Mouse (Mus musculus): Measurements from ENCODE around the gene Tsc22d3. TPM values are rescaled to one million over a fixed set of nuclear protein-coding genes. Genes with fewer than 3 reads are reported as not detected.

The Tsc22d3 gene
- 100 to 1,000 TPM; 149 to 172 TPM for total RNA-seq (2021)

- peak; percentile 56 to 65 for DNase-seq
- intact Hi-C loops (cut with DNase I) = loop anchor here (1.0 to 5.0 kb wide), 3 partner anchors 108 to 122 kb away; no protein-coding TSS in a partner anchor
Observed at GRCm38 (mm10) chrX:140600410-140601109, at the start of gene Tsc22d3. Gene Tsc22d3 (minus strand): TSS chrX:140600659.

GRCm38 (mm10) chrX:140639592-140639991 is 39.1 kb upstream of the Tsc22d3 start:
- no peak for DNase-seq
- intact Hi-C loops (cut with DNase I) = no loop called here

- intact Hi-C loops (cut with DNase I) = no loop called here
- no peak for DNase-seq
Observed at GRCm38 (mm10) chrX:140638028-140638427, 37.6 kb upstream of the Tsc22d3 start.

GRCm38 (mm10) chrX:140624875-140625594 is 24.6 kb upstream of the Tsc22d3 start:
- intact Hi-C loops (cut with DNase I) = no loop called here
- no peak for DNase-seq

- intact Hi-C loops (cut with DNase I) = no loop called here
- no peak for DNase-seq
Observed at GRCm38 (mm10) chrX:140609938-140610337, 9.5 kb upstream of the Tsc22d3 start.

- intact Hi-C loops (cut with DNase I) = loop anchor here (5.0 kb wide), 1 partner anchor 120 kb away; no protein-coding TSS in a partner anchor
- DNase-seq = no peak
Observed at GRCm38 (mm10) chrX:140601884-140602283, 1.4 kb upstream of the Tsc22d3 start.

GRCm38 (mm10) chrX:140601311-140601710 is 852 bp upstream of the Tsc22d3 start:
- intact Hi-C loops (cut with DNase I) = loop anchor here (5.0 kb wide), 1 partner anchor 121 kb away; no protein-coding TSS in a partner anchor
- no peak for DNase-seq

GRCm38 (mm10) chrX:140599561-140600409 is 674 bp downstream of the Tsc22d3 start:
- intact Hi-C loops (cut with DNase I) = loop anchor here (1.0 to 5.0 kb wide), 4 partner anchors 57 to 123 kb away; no protein-coding TSS in a partner anchor
- DNase-seq = peak in 1 of 2 experiments; percentile 19

- intact Hi-C loops (cut with DNase I) = loop anchor here (2.0 kb wide), 1 partner anchor 56 kb away; no protein-coding TSS in a partner anchor
- DNase-seq = peak; percentile 66 to 75
Observed at GRCm38 (mm10) chrX:140598850-140599560, 1.5 kb downstream of the Tsc22d3 start.

- intact Hi-C loops (cut with DNase I) = loop anchor here (2.0 kb wide), 1 partner anchor 56 kb away; no protein-coding TSS in a partner anchor
- DNase-seq = no peak
Observed at GRCm38 (mm10) chrX:140598194-140598849, 2.1 kb downstream of the Tsc22d3 start.

GRCm38 (mm10) chrX:140591176-140591575 is 9.3 kb downstream of the Tsc22d3 start:
- no peak for DNase-seq
- intact Hi-C loops (cut with DNase I) = no loop called here

- intact Hi-C loops (cut with DNase I) = no loop called here
- no peak for DNase-seq
Observed at GRCm38 (mm10) chrX:140590142-140590541, 10.3 kb downstream of the Tsc22d3 start.

- intact Hi-C loops (cut with DNase I) = no loop called here
- DNase-seq = no peak
Observed at GRCm38 (mm10) chrX:140589194-140589751, 11.2 kb downstream of the Tsc22d3 start.

GRCm38 (mm10) chrX:140588534-140588933 is 11.9 kb downstream of the Tsc22d3 start:
- no peak for DNase-seq
- intact Hi-C loops (cut with DNase I) = no loop called here

- no peak for DNase-seq
- intact Hi-C loops (cut with DNase I) = no loop called here
Observed at GRCm38 (mm10) chrX:140580416-140580815, 20.0 kb downstream of the Tsc22d3 start.

- DNase-seq = no peak
Observed at GRCm38 (mm10) chrX:140575636-140576035, 24.8 kb downstream of the Tsc22d3 start.

GRCm38 (mm10) chrX:140575200-140575599 is 25.3 kb downstream of the Tsc22d3 start:
- intact Hi-C loops (cut with DNase I) = no loop called here

More at GRCm38 (mm10) chrX:140575636-140576035, 24.8 kb downstream of the Tsc22d3 start:
- intact Hi-C loops (cut with DNase I) = no loop called here

GRCm38 (mm10) chrX:140572702-140573338 is 27.6 kb downstream of the Tsc22d3 start:
- no peak for DNase-seq
- intact Hi-C loops (cut with DNase I) = no loop called here

More at GRCm38 (mm10) chrX:140575200-140575599, 25.3 kb downstream of the Tsc22d3 start:
- no peak for DNase-seq

Measured in heart, postnatal 36 days (tissue).